Mouse (Mus musculus) right cerebral cortex, postnatal 14 days (tissue): ENCODE data around the gene Gm42421.

Experiments used
- DNase-seq: peaks from one replicate; pipeline ENCODE4 v3.0.0; 2022

Gene Gm42421

DNA sequence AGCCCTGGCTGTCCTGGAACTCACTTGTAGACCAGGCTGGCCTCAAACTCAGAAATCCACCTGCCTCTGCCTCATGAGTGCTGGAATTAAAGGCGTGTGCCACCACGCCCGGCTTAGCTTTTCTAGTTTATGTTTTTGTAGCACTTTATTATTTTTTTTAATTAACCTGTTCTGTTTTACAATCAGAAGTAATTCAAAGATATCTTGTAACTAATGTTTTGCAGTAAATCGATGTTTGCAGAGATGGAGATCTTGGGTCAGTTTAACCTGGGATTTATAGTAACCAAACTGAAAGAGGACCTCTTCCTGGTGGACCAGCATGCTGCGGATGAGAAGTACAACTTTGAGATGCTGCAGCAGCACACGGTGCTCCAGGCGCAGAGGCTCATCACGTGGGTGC lies at the start of gene Gm42421:
Gene Gm42421, plus strand, starts transcription at position 301 of the 400 bp plus-strand sequence.
- DNase-seq, result no peak

DNA sequence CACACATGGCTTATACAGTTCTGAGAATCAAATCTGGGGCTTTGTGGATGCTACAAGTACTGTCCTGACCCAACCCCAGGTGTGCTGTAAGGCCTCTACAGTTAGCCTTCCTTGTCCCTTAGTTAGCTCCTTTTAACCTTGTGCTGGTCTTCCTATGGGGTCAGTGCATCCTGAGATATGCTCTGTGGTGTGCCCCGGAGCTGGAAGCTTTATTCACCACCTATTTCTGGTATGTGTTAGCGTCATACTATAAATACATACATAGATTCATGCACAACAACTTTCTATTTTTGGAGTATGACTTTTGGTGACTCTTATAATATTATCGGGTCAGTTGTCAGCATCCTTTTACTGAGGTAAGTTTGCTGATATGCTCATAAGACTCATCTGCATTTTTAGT lies 42.7 kb upstream of the Gm42421 start:
- DNase-seq, result no peak

DNA sequence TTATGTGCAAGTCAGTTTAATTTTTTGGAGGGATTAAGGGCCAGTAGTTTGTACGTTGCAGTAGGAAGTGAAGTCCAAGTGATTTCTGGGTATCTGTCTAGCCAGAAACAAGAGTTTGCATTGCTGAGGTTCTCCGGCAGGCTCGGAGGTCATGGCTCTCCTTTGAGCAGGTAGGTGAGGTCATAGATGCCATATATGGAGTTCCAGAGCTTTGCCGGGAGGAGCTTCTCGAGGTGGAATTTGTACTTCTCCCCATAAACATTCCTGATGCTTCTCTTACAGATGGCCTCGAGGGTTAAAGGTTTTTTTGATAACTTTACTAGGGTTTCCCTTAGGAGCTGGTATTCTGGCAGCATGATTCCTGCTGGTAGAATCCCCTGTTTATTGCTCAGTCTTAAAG lies 37.2 kb upstream of the Gm42421 start:
- DNase-seq, result no peak

GRCm38 (mm10) chr5:143892255-143892886 lies 35.6 kb upstream of the Gm42421 start:
- no peak for DNase-seq

DNA sequence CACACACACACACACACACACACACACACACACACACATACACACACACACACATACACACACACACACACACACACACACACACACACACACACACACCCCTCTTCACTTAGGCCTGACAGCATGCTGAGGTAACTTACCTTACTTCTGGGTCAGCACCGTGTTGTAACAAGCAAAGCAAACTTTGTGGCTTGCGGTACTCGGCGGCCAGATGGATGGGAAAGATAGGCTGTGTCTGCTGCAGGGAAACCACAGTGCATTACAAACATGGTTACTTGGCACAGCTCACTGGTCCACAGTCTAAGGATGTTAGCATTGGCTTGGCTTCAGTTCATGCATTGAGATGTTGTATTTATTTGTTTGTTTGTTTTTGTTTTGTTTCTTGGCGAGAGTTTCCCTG lies 34.6 kb upstream of the Gm42421 start:
- no peak for DNase-seq

- no peak for DNase-seq
These were observed 30.2 kb upstream of the Gm42421 start, which contains the start of gene Ankrd61 for GRCm38 (mm10) chr5:143897635-143898330. Gene Ankrd61, minus strand, starts transcription at chr5:143897685.

DNA sequence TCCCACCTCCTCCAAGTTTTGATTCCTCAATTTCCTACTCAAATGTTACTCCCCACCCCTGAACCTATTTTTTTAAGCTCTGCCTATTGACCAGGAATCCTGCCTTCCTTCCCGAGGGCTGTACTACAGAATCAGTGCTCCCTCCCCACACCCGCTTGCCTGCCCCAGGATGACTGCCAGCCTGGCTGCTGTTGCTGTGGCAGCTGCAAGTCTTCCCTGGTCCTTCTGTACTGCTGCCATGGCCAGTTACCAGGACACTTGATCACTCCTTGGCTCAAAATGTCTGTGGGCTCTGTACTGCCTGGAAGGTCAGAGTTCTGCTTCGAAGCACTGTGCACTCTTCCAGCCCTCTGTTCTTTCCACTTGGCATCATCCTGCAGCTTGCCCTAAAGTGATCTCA lies 25.9 kb upstream of the Gm42421 start:
- peak; percentile 31 for DNase-seq

DNA sequence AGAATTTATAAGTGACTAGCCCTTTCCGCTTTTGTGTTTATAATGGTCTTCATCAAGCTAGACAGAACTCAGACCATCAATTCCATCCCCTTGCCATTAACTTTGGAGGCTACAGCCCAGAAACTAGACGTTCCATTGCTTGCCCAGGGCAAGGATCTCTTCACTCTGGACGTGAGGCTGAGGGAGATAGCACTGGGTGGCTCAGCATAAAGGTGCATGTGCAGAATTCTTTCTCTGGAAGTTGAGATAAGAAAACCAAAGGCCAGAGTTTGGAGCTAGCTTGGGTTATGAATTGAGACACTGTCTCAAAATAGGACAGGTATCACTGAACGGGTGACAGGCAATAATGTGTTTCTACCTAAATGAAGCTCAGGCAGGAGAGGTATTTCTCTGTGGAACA lies 24.2 kb upstream of the Gm42421 start:
- no peak for DNase-seq

DNA sequence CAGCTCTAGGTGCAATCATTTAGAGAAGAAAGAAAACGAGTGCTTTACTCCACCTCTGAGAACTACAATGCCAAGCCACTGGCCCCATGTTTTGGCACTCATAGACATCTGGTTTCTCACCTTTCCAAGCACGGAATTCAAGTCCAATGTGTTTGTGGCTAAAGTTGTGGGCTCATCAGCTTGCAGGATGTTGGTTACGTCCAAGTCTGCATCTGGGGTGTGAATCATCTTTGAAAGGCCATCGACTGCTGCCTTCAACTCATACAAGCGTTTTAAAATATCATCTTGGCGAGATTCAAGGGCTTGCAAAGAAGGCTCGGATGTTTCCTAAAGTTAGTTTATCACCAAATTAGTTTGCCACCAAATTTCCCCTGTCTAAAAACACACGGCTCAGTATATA lies 21.5 kb upstream of the Gm42421 start:
- no peak for DNase-seq

DNA sequence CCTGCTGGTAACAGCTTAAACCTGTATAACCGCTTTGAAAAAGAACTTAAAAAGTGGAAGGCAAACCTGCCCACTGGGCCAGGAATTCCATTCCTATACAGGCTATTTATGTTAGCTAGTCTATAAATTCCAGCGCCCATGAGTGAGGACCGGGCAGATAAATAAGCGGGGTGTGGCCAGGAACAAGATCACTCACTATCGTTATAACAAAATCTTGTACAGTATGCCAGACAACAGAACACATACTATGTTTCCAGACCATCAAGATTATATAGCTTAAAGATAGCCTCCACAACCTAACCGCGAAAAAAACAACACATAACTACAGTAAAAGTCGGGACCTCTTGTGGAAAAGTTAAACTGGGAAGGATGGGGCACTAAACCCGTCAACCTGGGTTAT lies 19.0 kb upstream of the Gm42421 start:
- DNase-seq, result no peak

GRCm38 (mm10) chr5:143909417-143910400 lies 18.3 kb upstream of the Gm42421 start, which contains the start of the genes Aimp2 and Pms2:
Gene Aimp2, minus strand, starts transcription at chr5:143909847.
Gene Pms2, plus strand, starts transcription at chr5:143909964.
- DNase-seq, result peak; percentile 90

GRCm38 (mm10) chr5:143916221-143916620 lies 11.8 kb upstream of the Gm42421 start:
- no peak for DNase-seq

DNA sequence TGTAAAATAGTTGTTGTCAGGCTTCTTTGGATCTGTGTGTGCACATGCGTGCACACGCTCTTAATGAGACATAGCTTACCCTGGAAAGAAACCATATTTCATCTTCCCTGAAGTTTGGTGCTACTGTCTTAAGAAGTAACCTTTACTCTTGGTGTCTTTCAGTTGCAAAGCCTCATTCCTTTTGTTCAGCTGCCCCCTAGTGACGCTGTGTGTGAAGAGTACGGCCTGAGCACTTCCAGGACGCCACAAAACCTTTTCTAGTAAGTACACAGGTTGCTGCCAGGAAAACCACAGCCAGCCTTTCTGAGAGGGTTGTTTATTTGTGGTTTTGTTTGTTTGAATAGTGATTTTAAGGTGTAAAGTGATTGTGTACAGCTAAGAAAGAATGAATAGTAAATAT lies 10.6 kb upstream of the Gm42421 start:
- no peak for DNase-seq

DNA sequence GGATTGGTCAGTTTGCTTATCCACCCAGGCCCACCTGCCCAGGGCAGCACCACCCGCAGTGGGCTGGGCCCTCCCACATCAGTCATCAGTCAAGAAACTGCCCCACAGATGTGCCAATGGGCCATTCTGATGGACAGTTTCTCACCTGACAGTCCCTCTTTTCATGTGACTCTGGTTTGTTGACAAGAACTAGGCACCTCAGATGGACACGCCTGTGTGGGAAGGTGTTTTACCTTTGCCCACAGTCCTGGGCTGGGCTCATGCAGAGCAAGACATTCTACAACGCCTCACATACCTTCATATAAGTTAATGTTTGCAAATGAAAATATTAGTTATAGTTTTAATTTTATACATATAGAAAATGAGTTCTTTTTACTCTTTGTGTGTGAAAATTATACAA lies 9.9 kb upstream of the Gm42421 start:
- DNase-seq, result no peak

DNA sequence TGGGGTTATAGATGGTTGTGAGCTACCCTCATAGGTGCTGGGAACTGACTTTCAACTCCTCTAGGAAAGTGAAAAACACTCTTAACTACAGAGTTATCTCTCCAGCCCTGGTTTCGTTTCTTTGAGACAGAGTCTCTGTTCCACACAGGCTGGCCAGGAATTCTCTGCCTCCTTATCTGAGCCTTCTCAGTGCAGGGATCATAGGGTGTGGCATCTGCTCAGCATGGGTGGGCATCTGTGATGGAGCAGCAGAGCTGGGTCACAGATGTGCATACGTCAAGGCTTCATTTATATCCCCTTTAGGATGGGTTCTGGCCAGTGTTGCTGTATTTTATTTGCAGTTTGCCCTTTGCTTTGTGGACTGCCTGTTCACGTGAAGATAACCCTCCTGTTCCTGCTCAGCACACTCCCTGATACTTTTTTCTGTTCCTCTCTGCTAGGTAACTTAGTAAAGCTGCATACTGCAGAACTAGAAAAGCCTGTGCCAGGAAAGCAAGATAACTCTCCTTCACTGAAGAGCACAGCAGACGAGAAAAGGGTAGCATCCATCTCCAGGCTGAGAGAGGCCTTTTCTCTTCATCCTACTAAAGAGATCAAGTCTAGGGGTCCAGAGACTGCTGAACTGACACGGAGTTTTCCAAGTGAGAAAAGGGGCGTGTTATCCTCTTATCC lies 3.1 kb upstream of the Gm42421 start:
- no peak for DNase-seq

GRCm38 (mm10) chr5:143929291-143929690 lies 1.3 kb downstream of the Gm42421 start:
- no peak for DNase-seq

GRCm38 (mm10) chr5:143930656-143931055 lies 2.7 kb downstream of the Gm42421 start:
- no peak for DNase-seq

DNA sequence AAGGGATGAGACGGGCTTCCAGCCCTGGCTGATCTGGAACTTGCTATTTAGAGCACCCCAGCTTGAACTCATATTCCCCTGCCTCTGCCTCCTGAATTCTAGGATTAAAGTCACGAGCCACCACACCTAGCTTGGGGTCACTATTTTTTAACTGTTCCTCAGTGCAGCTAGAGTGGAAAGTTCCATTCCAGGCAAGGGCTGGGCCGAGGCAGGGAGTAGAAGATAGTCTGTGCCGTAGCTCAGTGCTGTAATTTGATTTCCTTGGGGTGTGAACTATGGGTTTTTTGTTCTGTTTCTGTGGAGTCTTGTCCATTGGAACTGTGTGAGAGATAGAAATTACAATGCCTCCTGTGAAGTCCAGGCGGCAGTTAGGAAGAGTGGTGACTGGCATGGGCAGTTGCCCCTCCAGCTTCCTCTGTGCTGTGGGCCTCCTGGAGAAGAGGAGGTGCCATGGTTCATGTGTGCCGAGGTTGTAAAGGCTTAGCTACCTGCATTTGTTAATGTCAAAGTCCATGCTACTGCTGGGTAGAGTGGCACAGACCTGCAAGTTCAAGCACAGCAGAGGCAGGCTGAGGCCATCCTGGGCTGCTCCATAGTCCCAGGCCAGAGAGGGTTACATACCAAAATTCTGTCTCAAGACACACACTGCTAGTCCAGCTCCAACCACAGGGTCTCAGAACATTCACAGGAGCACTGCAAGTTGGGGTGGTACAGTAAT lies 4.0 kb downstream of the Gm42421 start:
- DNase-seq, result no peak

DNA sequence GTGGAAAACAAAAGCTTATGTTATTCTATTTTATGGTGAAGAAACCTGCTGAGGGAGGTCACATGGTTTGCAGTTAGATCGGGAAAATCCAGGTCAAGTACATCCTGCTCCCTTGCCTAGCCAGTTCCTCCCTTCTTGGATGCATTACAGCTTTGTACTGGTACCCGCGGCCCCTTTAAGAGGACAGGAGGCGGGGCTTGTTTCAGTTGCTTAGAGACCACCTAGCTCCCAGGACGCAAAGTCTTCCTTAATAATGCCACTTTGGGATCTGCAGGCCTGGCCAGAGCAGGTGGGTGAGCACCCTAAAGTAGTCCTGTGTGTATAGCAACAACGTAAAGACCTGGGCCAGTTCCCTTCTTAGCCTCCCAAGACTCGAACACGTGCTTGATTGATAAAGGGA lies 4.9 kb downstream of the Gm42421 start, which contains the start of gene Rsph10b:
Gene Rsph10b, plus strand, starts transcription at position 205 of the 400 bp plus-strand sequence.
- no peak for DNase-seq

DNA sequence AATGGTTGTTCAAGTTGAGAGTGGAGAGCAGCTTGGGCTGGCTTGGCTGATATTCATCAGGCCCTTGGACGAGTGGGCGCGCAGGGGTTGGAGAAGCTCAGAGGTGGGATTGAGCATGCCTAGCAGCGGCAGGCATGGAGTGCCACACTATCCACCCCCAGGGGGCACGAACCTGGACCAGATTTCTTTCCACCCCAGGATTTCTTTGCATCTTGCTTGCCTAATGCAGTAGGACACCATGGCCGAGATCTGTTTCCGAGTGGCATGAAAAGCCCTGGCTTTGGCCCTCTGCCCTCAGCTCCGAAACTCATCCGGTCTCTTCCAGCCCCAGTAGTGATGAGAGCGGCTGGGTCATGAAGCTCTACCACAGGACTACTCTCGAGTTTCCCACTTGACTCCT lies 5.4 kb downstream of the Gm42421 start:
- DNase-seq, result no peak

- no peak for DNase-seq
These were observed 5.9 kb downstream of the Gm42421 start for GRCm38 (mm10) chr5:143933875-143934274.

- DNase-seq, result no peak
These were observed 8.2 kb downstream of the Gm42421 start for GRCm38 (mm10) chr5:143936156-143936555.
